Mouse (Mus musculus) subcutaneous adipose tissue, adult 2 months (tissue): ENCODE measurements around the gene Zdhhc11. TPM values are rescaled to one million over a fixed set of nuclear protein-coding genes. Genes with fewer than 3 reads are reported as not detected.

Experiments
- polyA plus RNA-seq: library from polyadenylated mRNA; depleted of rRNA; stranded (reverse); fragments of >200 nt; gene quantifications from 2 replicates; pipeline ENCODE4 v1.2.3, GENCODE M21; 2012; ENCODE audit warnings: low replicate concordance; rRNA removed

Gene Zdhhc11
- not detected in 2 replicates for polyA plus RNA-seq

DNA sequence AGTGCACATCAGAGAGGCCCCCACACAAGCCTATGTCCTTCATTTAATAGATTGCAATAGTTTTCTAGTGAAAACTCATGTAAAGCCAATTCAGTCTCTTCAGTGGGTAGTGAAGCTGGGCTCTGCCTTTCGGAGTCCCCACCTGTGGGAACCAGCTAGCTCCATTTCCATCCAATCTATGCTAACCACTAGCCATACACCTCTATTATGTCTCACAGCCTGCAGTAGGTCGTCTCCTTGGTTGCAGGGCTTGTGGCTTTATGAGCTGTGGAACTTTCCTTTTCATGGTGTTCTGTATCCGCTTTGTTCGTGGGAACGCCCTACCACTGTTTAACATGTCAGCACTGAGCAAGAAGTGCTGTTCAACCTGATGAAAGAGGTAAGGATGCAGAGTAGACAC, at the start of gene Zdhhc11:
Zdhhc11 (plus strand) TSS at position 301 of the 400 bp plus-strand sequence.

GRCm38 (mm10) chr13:73937321-73938176, 26.1 kb upstream of the Zdhhc11 start, which contains the start of the genes Trip13 and Brd9:
Gene Trip13, minus strand, starts transcription at chr13:73937784.
Gene Brd9, plus strand, starts transcription at chr13:73937811.

DNA sequence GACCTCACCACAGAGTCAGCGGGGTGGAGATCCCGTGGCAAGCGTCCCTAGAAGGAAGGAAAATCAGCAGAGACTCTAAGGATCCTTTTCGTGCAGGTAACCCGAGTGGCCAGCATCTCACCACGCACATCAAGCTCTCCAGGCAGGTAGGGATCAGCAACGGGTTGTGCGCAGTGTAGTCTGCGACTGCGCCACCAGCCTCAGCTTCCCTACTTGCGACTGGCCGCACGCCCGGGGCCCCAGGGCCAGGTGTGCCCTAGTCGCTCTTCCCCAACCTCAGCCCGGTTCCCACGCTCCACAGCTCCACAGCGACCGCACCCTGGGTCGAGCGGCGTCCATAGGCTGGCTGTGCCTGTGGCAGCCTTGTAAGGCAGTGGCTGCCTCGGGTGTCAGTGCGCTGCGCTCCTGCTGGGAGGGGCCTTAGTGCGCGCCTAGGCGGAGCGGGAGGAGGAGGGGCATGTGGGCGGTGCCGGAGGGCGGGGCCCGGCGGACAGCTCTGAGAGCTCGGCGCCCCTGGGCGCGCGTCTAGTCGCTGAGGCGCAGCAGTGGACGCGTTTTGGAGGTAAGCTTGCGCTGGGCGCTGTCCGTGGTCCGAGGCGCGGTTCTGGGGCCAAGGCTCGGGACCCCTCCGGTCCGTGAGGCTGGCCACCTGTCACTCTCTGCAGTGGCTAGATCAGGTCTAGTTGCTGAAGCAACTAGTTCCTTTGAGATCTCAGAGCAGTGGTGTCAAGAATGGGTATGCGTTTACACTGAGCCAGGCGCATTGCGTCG, 45.5 kb downstream of the Zdhhc11 start, which contains the start of gene Tppp:
Tppp (plus strand) TSS at position 460 of the 771 bp plus-strand sequence.

Other genes with a start within 250 kb of the Zdhhc11 start
- gene Slc12a7, start 230.8 kb upstream of the Zdhhc11 start, polyA plus RNA-seq: 59.6 and 68.2 TPM in 2 replicates
- gene Nkd2, start 116.2 kb upstream of the Zdhhc11 start, polyA plus RNA-seq: 2.1 and 33.3 TPM in 2 replicates
- 0.60 and 2.1 TPM in 2 replicates for gene Trip13, start 26.1 kb upstream of the Zdhhc11 start, polyA plus RNA-seq
- gene Brd9, start 26.0 kb upstream of the Zdhhc11 start, polyA plus RNA-seq: 34.3 and 46.1 TPM in 2 replicates
- 24.8 and 50.3 TPM in 2 replicates for gene Tppp, start 45.6 kb downstream of the Zdhhc11 start, polyA plus RNA-seq
- 2.2 and 3.1 TPM in 2 replicates for gene Cep72, start 98.4 kb downstream of the Zdhhc11 start, polyA plus RNA-seq
- gene Slc9a3, start 157.6 kb downstream of the Zdhhc11 start, polyA plus RNA-seq: 0.06 TPM in 1 of 2 replicates, not detected in the other
- gene Exoc3, start 244.9 kb downstream of the Zdhhc11 start, polyA plus RNA-seq: 40.1 and 49.6 TPM in 2 replicates